Mouse (Mus musculus) forelimb bud, embryonic 11.5 days (tissue): Measurements from ENCODE around the gene Nutm2.
"Not testable (repeated sequence)": the region's sequence is repeated elsewhere in the genome, so short reads cannot be mapped to it uniquely, and the experiment has no call there.

Source experiments
- DNase-seq: peaks from one replicate; pipeline ENCODE4 v3.0.0-alpha.2; 2012; ENCODE audit warnings: low read depth, low spot score

Gene Nutm2

DNA sequence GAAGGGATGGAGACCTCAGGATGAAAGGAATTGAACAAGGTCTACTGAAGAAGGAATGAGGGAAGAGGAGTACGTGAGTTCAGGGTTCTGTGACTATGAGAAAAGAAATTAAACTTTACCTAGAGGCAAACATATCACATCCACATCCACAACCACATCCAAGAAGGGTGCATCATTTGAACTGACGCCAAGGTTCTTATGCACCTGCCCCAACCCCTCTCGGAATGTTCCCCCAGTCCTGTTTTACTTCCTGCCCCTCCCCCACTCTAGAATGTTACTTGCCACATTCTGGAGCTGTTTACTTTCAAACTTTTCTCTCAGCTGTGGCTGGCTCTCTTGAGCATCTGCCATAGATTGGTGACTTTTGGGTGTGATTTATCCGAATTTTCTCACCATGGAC is at the start of gene Nutm2:
Nutm2 (plus strand) TSS at position 301 of the 400 bp plus-strand sequence.
- DNase-seq, result no peak

DNA sequence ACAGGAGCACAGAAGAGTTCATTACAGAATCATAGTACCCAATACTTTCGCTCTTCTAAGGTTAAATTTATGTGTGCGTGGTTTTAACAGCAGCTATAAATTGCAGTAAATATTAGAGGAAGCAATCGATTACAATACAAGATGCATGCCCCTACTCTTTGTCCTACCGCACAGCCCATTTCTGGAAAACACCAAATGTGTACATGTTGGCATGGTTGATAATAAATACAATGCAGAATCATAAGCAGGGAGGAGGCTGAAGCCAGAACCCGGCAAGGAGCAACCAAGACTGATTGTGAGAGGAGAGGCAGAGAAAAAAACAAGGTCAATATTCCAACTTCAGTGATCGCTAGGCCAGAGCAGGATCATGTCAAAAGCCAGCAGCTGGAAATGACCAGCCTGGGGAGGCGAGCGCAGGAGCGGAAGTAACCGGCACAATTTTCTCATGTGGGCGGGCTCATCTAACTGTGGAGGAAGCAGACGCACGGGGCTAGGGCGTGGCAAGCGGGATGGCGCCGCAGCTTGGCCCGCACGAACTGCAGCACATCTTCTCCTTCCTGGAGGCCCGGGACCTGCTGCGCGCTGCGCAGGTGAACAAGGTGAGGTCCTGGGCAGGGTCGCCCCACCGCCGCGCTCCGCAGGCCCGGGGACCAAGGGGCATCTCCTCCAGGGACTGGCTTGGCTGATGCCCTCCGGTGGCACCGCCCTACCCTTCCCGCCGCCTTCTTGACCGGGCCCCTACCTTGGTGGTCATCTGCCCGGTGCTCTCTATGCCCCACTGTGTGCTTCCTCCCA is 49.5 kb upstream of the Nutm2 start, which contains the start of gene Fbxw17:
Fbxw17 (plus strand) TSS at position 476 of the 795 bp plus-strand sequence.
- peak; percentile 64 for DNase-seq

DNA sequence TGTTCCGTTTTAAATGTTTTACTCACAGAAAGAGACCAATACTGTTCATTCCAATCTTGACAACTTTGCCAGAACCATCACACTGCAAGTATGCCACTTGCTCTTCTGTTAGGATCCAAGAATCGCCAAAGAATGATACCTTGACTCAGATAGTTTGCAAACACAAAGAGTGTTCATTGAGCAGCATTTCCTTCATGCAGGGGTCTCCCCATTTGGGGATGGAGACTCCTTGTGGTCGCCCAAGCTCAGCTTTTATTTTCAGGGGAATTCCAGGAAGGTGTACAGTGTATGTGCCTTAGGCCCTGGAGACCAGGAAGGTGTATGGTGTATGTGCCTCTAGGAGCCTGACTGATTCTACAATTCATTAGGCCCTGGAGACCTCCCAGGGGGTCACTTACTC is 48.7 kb upstream of the Nutm2 start:
- no peak for DNase-seq

GRCm38 (mm10) chr13:50423625-50424209 is 43.4 kb upstream of the Nutm2 start:
- DNase-seq, result no peak

GRCm38 (mm10) chr13:50424517-50424916 is 42.6 kb upstream of the Nutm2 start:
- DNase-seq, result no peak

- no peak for DNase-seq
Observed at GRCm38 (mm10) chr13:50426686-50427085, 40.4 kb upstream of the Nutm2 start.

GRCm38 (mm10) chr13:50443812-50444211 is 23.3 kb upstream of the Nutm2 start, which contains the start of gene Gm47429:
Gm47429 (minus strand) TSS chr13:50443912.
- DNase-seq, result no peak

DNA sequence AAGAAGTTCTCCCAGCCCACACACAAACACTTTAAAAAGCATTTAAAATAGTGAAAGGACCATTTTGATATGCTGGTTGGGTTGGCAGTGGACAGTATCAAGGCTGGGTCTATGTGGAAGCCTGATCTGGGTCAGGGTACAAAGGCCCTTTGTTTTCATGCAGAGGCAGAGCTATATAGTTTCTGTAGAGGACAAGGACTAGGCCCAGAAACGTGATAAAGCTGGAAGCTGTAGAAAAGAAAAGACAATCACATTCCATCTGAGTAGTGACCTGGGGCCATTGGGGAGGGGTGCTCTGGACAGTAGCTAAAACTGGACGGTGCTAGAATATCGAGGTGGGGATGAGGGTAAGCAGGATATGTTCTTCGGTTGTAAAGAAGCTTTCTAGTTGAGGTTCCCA is 21.8 kb upstream of the Nutm2 start:
- no peak for DNase-seq

DNA sequence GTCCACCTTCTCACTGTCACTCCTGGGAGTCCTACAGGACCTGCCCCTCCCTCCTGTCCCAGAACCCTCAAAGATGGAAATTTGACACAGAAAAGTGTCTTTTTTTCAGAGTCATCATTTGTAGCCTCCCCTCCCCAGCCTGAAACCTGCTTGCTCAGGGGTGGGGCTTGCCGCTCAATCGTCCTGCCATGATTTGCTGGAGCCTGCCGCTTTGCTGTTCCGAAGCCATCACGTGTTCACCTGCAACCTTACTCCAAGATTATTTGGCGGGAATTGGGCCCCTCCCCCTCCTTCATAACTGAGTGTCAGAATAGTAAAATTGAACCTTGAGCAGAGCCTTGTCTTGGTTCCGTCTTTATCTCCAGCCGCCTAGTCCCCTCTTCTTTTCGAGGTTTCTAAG is 14.8 kb upstream of the Nutm2 start:
- not testable (repeated sequence) for DNase-seq

GRCm38 (mm10) chr13:50453426-50453825 is 13.7 kb upstream of the Nutm2 start:
- no peak for DNase-seq

DNA sequence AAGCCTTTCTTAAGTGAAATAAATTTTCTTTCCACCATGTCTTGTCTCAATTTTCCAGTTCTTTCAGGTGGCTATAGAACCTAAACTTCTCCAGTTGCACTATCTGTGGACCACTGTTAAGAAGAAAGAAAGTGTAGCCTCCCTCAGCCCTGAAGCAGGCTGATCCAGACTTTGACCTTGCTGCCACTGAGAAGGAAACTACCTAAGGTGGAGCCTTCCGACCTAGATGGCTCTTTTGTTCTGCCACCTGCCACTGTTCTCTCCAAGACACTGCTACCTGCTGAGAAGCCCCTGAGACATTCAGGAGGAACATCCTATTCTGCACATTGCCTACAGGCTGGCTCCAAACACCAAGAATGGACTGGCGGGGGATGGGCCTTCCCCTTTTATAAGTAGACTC is 6.7 kb upstream of the Nutm2 start:
- DNase-seq, result not testable (repeated sequence)

DNA sequence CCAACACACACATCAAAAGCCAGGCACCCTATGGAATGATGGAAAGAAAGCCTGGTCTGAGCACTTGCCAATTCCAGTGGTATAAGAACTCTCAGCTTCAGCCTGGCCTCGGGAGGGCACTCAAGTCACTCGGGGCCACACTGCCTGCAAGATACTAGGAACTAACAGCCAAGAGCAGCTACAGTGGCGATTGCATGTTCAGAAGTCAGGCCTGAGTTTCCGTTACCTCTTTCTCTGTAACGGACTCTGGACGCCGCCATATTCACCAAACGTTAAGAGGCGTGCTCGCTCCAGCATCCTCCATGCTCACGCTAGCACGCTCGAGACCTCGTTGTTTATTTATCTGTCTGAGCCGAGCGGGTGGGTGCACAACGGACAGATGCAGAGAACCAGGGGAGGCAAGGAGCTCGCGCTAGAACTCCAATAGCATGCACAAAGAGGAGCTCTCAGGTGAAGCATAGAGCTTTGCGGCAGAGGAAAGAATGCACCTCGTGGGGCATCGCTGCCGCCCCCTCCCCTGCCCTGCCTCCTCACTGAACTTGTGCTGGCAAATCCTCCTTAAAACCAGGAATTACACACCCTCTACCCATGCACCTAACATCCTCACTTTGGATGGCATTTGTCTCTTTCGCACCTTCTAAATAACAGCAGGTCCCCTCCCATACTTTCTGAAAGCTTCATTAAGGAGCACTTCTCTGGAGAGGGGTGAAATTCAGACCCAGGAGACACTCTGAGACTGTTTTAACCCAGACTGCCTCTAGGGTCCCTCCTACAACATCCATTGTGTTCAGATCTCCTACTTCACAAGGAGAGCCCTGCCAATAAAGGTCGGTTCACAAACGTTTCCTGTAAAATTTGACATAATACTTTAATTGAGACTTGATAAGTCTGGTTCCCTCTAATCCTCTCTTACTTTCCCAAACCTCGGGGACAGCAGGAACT is 2.2 kb upstream of the Nutm2 start:
- DNase-seq, result no peak

DNA sequence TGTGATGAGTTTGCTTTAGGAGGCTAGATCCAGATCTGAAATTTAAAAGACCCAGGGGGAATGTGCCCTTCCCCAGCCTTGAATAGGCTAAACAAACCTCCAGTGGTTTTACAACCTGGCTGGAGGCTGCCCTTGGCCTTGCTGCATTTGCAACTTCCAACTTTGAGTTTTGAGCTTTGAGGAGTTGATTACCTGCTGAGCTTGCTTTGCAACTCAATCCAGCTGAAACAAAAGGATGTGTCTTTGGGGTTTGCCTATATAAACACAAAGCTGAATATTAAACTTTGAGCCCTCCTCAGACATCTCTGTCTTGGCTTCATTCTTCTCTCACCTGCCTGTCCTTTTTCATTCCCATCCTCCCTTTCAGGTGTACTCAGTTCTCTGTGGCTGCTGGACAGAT is 21.4 kb downstream of the Nutm2 start:
- DNase-seq, result not testable (repeated sequence)

DNA sequence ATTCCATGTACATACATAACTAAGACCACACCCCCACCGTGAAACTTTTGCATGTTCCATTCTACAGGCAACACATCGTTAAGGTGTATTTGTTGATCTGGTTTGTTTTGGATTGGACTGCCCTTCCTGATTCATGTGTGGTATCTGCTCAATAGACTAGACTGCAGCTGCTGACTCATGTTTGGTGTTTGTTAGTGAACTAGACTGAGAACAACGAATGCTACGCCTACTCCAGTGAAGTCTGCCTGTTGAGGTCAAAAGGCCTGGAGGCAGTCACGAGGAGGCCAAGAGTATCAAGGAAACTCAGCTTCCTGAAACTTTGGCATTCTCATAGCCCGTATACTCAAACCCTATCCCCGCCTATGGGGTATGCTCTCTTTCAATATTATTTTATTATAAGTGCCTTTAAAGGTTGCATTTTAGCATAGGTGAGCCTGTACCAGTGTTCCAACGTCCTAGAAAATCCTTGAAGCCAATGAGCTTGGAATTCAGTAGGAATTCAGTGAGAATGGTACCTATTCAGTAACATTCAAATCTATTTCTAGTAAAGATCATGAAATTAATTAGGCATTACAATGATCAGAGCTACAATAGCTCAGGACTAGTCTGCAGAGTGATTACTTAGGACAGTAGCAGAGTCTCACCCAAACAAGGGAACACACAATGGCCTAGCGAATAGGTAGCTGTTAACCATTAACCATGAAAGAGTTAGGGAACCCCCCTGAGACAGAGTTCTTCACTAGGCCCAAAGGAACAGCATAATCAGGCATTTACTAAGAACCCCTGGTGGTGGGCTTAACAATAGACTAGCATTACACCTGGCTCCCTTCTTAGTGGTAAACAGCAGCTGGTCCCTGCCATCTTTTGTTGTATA is 43.6 kb downstream of the Nutm2 start:
- DNase-seq, result not testable (repeated sequence)
